Mouse (Mus musculus): Measurements from ENCODE around the gene Hist1h2ba. TPM values are rescaled to one million over a fixed set of nuclear protein-coding genes. Genes with fewer than 3 reads are reported as not detected.

The Hist1h2ba gene
- polyA plus RNA-seq, 1 experiment: not detected

DNA sequence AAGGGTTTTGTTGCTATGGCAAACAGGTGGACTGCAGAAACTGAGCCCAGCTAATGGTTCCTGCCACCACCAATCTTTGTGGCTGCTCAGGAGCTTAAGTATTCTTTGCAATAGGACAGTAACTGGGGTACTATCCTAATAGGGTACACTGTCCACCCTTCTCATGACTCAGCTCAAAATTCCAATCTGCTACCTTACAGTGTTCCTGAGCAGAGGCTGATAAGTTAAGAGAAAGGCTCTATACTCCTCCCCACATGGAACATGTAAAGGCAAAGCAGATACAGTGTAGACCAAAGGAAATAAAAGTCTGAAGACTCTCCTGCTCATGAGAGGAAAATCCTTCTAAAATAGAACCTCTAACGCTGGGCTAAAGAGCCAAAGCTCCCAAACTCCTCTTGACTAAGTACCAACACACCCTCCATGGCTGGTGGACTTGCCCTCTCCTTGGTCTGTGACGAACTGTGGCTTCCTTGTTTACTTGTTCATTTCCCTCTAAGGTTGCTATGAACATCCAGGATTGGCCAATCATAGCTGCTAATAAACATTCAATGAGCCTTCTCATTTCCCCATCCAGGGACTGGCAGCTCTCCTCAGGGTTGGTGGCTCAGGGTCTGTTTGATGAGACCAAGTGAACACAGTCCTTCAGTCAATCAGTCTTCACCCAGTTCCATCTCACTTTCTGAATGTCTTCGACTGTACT is 46.8 kb downstream of the Hist1h2ba start:
- H3K9me3 ChIP-seq (ENCODE audit: control insufficient read depth, low read length): no peaks in the 10 kb centered on the region
- peaks cover 9% of the 10 kb centered on the region for H3K4me1 ChIP-seq (ENCODE audit: control insufficient read depth)
- no peaks in the 10 kb centered on the region for H3K27me3 ChIP-seq (ENCODE audit: control insufficient read depth)
- TF ChIP-seq GATA1 (IDR thresholded peaks at IDR 0.05; ENCODE audit: low read length) (no peak), TAL1 (IDR thresholded peaks at IDR 0.05; ENCODE audit: low read length) (no peak)
- no peaks in the 10 kb centered on the region for H3K36me3 ChIP-seq (ENCODE audit: control insufficient read depth)
- no peak overlapping the region for H3K4me3 ChIP-seq (replicated peaks)

DNA sequence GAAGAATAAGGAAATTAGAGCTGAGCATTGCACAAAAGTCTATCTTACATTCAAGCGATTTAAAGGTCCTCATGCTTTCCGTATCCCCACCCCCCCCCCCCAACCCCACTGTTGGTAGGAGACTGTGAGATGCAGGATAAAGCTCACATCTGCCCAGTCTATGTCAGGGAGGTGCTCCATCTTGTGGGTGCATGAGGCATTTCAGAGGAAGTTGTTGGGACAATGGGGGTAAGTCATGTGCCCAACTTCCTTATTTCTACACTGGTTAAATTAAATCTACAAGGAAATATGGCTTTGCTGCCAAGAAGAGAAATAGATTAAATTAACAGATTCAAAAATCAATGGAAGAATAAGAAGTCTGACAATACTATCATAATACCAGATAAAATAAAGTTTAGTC is 48.4 kb downstream of the Hist1h2ba start:
- H3K4me1 ChIP-seq (ENCODE audit: control insufficient read depth): peaks cover 9% of the 10 kb centered on the region
- no peaks in the 10 kb centered on the region for H3K36me3 ChIP-seq (ENCODE audit: control insufficient read depth)
- no peaks in the 10 kb centered on the region for H3K27me3 ChIP-seq (ENCODE audit: control insufficient read depth)
- no peaks in the 10 kb centered on the region for H3K9me3 ChIP-seq (ENCODE audit: control insufficient read depth, low read length)
- no peak for TF ChIP-seq GATA1 (IDR thresholded peaks at IDR 0.05; ENCODE audit: low read length)
- TF ChIP-seq TAL1 (IDR thresholded peaks at IDR 0.05; ENCODE audit: low read length): no peak
- H3K4me3 ChIP-seq (replicated peaks): no peak overlapping the region

Other genes starting within 250 kb of the Hist1h2ba start
- 17.5 and 20.6 TPM in 2 replicates for gene Hist1h2bc, start 250.0 kb downstream of the Hist1h2ba start, polyA plus RNA-seq (2012)
- 0.10 TPM in 1 of 2 replicates, not detected in the other for gene Hist1h1t, start 238.3 kb downstream of the Hist1h2ba start, polyA plus RNA-seq (2012)
- 0.93 and 3.0 TPM in 2 replicates for gene Hist1h4c, start 235.7 kb downstream of the Hist1h2ba start, polyA plus RNA-seq (2012)
- gene Hfe, start 223.3 kb downstream of the Hist1h2ba start, polyA plus RNA-seq (2012): 0.15 and 0.53 TPM in 2 replicates
- gene Hist1h1c, start 195.3 kb downstream of the Hist1h2ba start, polyA plus RNA-seq (2012): 54.6 and 94.3 TPM in 2 replicates
- gene Hist1h3c, start 188.6 kb downstream of the Hist1h2ba start, polyA plus RNA-seq (2012): 3.8 and 7.0 TPM in 2 replicates
- 5.4 and 12.1 TPM in 2 replicates for gene Hist1h2bb, start 187.4 kb downstream of the Hist1h2ba start, polyA plus RNA-seq (2012)
- gene Hist1h2ab, start 183.0 kb downstream of the Hist1h2ba start, polyA plus RNA-seq (2012): 9.1 and 22.3 TPM in 2 replicates
- gene Hist1h3b, start 181.9 kb downstream of the Hist1h2ba start, polyA plus RNA-seq (2012): 6.2 and 23.6 TPM in 2 replicates
- 4.5 and 11.8 TPM in 2 replicates for gene Hist1h4b, start 177.1 kb downstream of the Hist1h2ba start, polyA plus RNA-seq (2012)
- gene Hist1h4a, start 172.9 kb downstream of the Hist1h2ba start, polyA plus RNA-seq (2012): 10.2 and 21.5 TPM in 2 replicates
- 1.5 and 4.0 TPM in 2 replicates for gene Hist1h3a, start 171.8 kb downstream of the Hist1h2ba start, polyA plus RNA-seq (2012)
- gene Hist1h1a, start 170.5 kb downstream of the Hist1h2ba start, polyA plus RNA-seq (2012): 1.4 TPM in 2 replicates
- gene Trim38, start 164.2 kb downstream of the Hist1h2ba start, polyA plus RNA-seq (2012): not detected in 2 replicates
- not detected in 2 replicates for gene Slc17a2, start 127.2 kb downstream of the Hist1h2ba start, polyA plus RNA-seq (2012)
- 0.01 TPM in 1 of 2 replicates, not detected in the other for gene Slc17a3, start 94.7 kb downstream of the Hist1h2ba start, polyA plus RNA-seq (2012)
- gene Slc17a1, start 66.4 kb downstream of the Hist1h2ba start, polyA plus RNA-seq (2012): not detected in 2 replicates
- not detected in 2 replicates for gene Slc17a4, start 19.1 kb downstream of the Hist1h2ba start, polyA plus RNA-seq (2012)
- gene Hist1h2aa, start 306 bp upstream of the Hist1h2ba start, polyA plus RNA-seq (2012): not detected in 2 replicates
- gene Scgn, start 57.1 kb upstream of the Hist1h2ba start, polyA plus RNA-seq (2012): not detected in 2 replicates